Mouse (Mus musculus): ENCODE results near the gene Jund. TPM values are rescaled to one million over a fixed set of nuclear protein-coding genes. Genes with fewer than 3 reads are reported as not detected.

Gene Jund
- polyA plus RNA-seq, 1 experiment from 2014 or later: 97.7 TPM

Other genes starting within 250 kb of the Jund start
- gene Klhl26, start 222.0 kb upstream of the Jund start, polyA plus RNA-seq (2015; fragmentation: Nextera tagmentation; extraction: Ambion mirVana): 19.3 and 22.2 TPM in 2 replicates
- 60.6 and 61.5 TPM in 2 replicates for gene Tmem59l, start 211.6 kb upstream of the Jund start, polyA plus RNA-seq (2015; fragmentation: Nextera tagmentation; extraction: Ambion mirVana)
- gene Crlf1, start 205.8 kb upstream of the Jund start, polyA plus RNA-seq (2015; fragmentation: Nextera tagmentation; extraction: Ambion mirVana): 0.97 and 1.1 TPM in 2 replicates
- 152 and 155 TPM in 2 replicates for gene Rex1bd, start 192.2 kb upstream of the Jund start, polyA plus RNA-seq (2015; fragmentation: Nextera tagmentation; extraction: Ambion mirVana)
- 680 and 755 TPM in 2 replicates for gene Uba52, start 188.1 kb upstream of the Jund start, polyA plus RNA-seq (2015; fragmentation: Nextera tagmentation; extraction: Ambion mirVana)
- 370 and 392 TPM in 2 replicates for gene Fkbp8, start 171.2 kb upstream of the Jund start, polyA plus RNA-seq (2015; fragmentation: Nextera tagmentation; extraction: Ambion mirVana)
- gene Kxd1, start 171.0 kb upstream of the Jund start, polyA plus RNA-seq (2015; fragmentation: Nextera tagmentation; extraction: Ambion mirVana): 44.5 and 48.1 TPM in 2 replicates
- 17.8 and 18.0 TPM in 2 replicates for gene Ell, start 159.5 kb upstream of the Jund start, polyA plus RNA-seq (2015; fragmentation: Nextera tagmentation; extraction: Ambion mirVana)
- 119 and 133 TPM in 2 replicates for gene Isyna1, start 104.6 kb upstream of the Jund start, polyA plus RNA-seq (2015; fragmentation: Nextera tagmentation; extraction: Ambion mirVana)
- gene Ssbp4, start 90.1 kb upstream of the Jund start, polyA plus RNA-seq (2015; fragmentation: Nextera tagmentation; extraction: Ambion mirVana): 123 and 129 TPM in 2 replicates
- gene Lrrc25, start 82.8 kb upstream of the Jund start, polyA plus RNA-seq (2015; fragmentation: Nextera tagmentation; extraction: Ambion mirVana): 1.1 and 1.2 TPM in 2 replicates
- 0.30 TPM in 1 of 2 replicates, not detected in the other for gene Gdf15, start 66.5 kb upstream of the Jund start, polyA plus RNA-seq (2015; fragmentation: Nextera tagmentation; extraction: Ambion mirVana)
- gene Pgpep1, start 38.6 kb upstream of the Jund start, polyA plus RNA-seq (2015; fragmentation: Nextera tagmentation; extraction: Ambion mirVana): 87.5 and 99.4 TPM in 2 replicates
- 176 and 201 TPM in 2 replicates for gene Lsm4, start 25.7 kb upstream of the Jund start, polyA plus RNA-seq (2015; fragmentation: Nextera tagmentation; extraction: Ambion mirVana)
- 0.07 and 0.08 TPM in 2 replicates for gene Iqcn, start 4.5 kb downstream of the Jund start, polyA plus RNA-seq (2015; fragmentation: Nextera tagmentation; extraction: Ambion mirVana)
- gene Gm3336, start 19.6 kb downstream of the Jund start, polyA plus RNA-seq (2015; fragmentation: Nextera tagmentation; extraction: Ambion mirVana): not detected in 2 replicates
- 0.15 and 0.28 TPM in 2 replicates for gene Pde4c, start 24.8 kb downstream of the Jund start, polyA plus RNA-seq (2015; fragmentation: Nextera tagmentation; extraction: Ambion mirVana)
- gene Rab3a, start 55.7 kb downstream of the Jund start, polyA plus RNA-seq (2015; fragmentation: Nextera tagmentation; extraction: Ambion mirVana): 261 and 275 TPM in 2 replicates
- gene Mpv17l2, start 62.0 kb downstream of the Jund start, polyA plus RNA-seq (2015; fragmentation: Nextera tagmentation; extraction: Ambion mirVana): 36.2 and 38.4 TPM in 2 replicates
- 78.9 and 87.2 TPM in 2 replicates for gene Pik3r2, start 77.8 kb downstream of the Jund start, polyA plus RNA-seq (2015; fragmentation: Nextera tagmentation; extraction: Ambion mirVana)
- 14.6 and 18.3 TPM in 2 replicates for gene Mast3, start 106.1 kb downstream of the Jund start, polyA plus RNA-seq (2015; fragmentation: Nextera tagmentation; extraction: Ambion mirVana)
- not detected in 2 replicates for gene Il12rb1, start 109.5 kb downstream of the Jund start, polyA plus RNA-seq (2015; fragmentation: Nextera tagmentation; extraction: Ambion mirVana)
- gene Arrdc2, start 140.8 kb downstream of the Jund start, polyA plus RNA-seq (2015; fragmentation: Nextera tagmentation; extraction: Ambion mirVana): 7.7 and 10.5 TPM in 2 replicates
- gene Kcnn1, start 164.3 kb downstream of the Jund start, polyA plus RNA-seq (2015; fragmentation: Nextera tagmentation; extraction: Ambion mirVana): 19.6 and 26.9 TPM in 2 replicates
- gene Ccdc124, start 175.0 kb downstream of the Jund start, polyA plus RNA-seq (2015; fragmentation: Nextera tagmentation; extraction: Ambion mirVana): 160 TPM in 2 replicates
- gene Slc5a5, start 193.8 kb downstream of the Jund start, polyA plus RNA-seq (2015; fragmentation: Nextera tagmentation; extraction: Ambion mirVana): 0.67 and 0.73 TPM in 2 replicates
- 2,682 and 2,717 TPM in 2 replicates for gene Rpl18a, start 198.5 kb downstream of the Jund start, polyA plus RNA-seq (2015; fragmentation: Nextera tagmentation; extraction: Ambion mirVana)
- 61.0 and 62.5 TPM in 2 replicates for gene Map1s, start 207.0 kb downstream of the Jund start, polyA plus RNA-seq (2015; fragmentation: Nextera tagmentation; extraction: Ambion mirVana)

Data from midbrain, embryonic 13.5 days (tissue).